Mouse (Mus musculus) thymus, adult 2 months (tissue): ENCODE results near the gene Pdk2.
A peak's percentile ranks its signal among the peaks of the same experiment; 100 is the strongest.

Experiments used
- CTCF ChIP-seq: fragments of 200-500 bp; IDR thresholded peaks from 2 replicates; pipeline ENCODE4 v1.5.1; 2012; ENCODE audit warnings: mild to moderate bottlenecking, control low read depth, low read length, moderate library complexity, borderline replicate concordance; ENCODE audit not compliant: control insufficient read depth, poor library complexity, insufficient read depth; ENCODE audit errors: extremely low read depth
- POLR2A ChIP-seq: fragments of 200-500 bp; IDR thresholded peaks from 2 replicates; pipeline ENCODE4 v1.6.1; 2012; ENCODE audit warnings: mild to moderate bottlenecking, low read length, control low read depth, moderate library complexity; ENCODE audit not compliant: control insufficient read depth, poor library complexity, insufficient read depth; ENCODE audit errors: extremely low read depth

DNA sequence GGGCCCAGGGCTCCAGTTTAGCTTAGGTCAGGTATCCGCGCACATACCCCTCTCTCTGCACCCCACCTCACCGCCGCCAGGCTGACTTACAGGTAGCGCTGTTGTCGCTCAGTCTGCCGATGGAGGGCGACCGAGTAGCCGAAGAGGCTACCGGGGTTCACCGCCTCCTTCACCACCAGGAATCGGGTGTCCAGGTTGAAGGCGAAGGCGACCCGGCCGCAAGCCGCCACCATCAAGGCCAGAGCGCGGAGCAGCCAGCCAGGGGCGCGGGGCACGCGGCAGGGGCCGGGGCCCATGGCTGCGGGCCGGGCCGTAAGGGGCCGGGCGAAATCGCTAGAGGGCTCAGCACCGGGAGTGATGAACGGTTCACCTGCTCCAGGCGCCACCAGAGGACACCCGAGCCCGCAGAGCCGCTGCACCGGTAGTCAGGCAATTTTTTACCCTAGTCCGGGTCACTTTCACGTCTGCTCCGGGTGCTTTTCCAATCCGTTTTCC is 34.9 kb upstream of the Pdk2 start:
- TF ChIP-seq CTCF (peak; percentile 49; the same call in 1 of the 2 replicates), POLR2A (no peak)
